Mouse (Mus musculus) B cell, adult 62 days (primary cell): ENCODE measurements around the gene Zfp280d. TPM values are rescaled to one million over a fixed set of nuclear protein-coding genes. Genes with fewer than 3 reads are reported as not detected.

ENCODE experiments used
- total RNA-seq: library from RNA; stranded (reverse); gene quantifications from 4 replicates; pipeline ENCODE4 v1.2.4, GENCODE M21; 2023

The Zfp280d gene
- 90.3 to 103 TPM (median 95.1 TPM) in 4 replicates for total RNA-seq

GRCm38 (mm10) chr9:72274677-72275076 lies at the start of gene Zfp280d:
Gene Zfp280d, plus strand, starts transcription at chr9:72274860.

Other genes starting within 250 kb of the Zfp280d start
- gene Tcf12, start 163.0 kb upstream of the Zfp280d start, total RNA-seq: 177 to 209 TPM (median 190 TPM) in 4 replicates
- gene Mns1, start 163.2 kb downstream of the Zfp280d start, total RNA-seq: 1.5 to 5.3 TPM (median 3.0 TPM) in 4 replicates
- 17.0 to 26.7 TPM (median 19.8 TPM) in 4 replicates for gene Tex9, start 217.4 kb downstream of the Zfp280d start, total RNA-seq